In the genomic region with DNA sequence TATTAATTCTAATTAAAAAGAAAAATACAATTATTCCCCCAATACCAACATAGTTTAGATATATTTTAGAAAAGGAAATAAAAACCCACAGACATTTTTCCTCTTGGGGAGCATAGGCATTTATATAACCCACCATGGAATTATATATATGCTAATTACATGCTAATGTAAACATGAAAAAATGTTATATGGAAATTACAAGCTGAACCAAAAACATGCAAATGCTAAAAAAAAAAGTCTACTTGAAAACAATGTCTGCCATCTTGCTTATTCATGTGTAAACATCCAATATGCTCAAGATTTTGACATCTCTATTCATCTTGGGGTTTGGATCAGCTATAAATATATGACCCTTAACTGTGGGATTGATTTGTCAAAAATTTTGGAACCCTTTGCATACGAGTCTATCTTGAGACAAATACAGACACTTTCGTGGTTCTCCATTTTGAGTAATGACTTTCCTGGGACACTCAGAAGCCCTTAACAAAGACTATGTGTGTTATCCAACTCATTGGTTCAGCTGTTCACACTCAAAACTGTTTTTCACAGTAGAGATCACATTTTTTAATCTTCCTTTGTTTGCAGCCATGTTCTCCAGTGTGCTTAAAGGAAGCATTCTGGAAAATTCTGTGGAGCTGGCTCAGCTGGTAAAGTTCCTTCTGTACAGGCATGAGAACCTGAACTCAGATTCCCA, we compare ENCODE assay signal across 10 mouse cellular contexts.
"Had no signal": no experiment of that assay in that cellular context is flagged by ENCODE, and none has a peak within 500 bp of the region (broad histone marks: within the 10 kb centered on the region; RNA-seq: fewer than 3 reads in every experiment).

No protein-coding gene starts in this region.

- H3K4me3 ChIP-seq: limb, embryonic 10.5 days; liver, embryonic 15.5 days had no signal

- H3K36me3 ChIP-seq: limb, embryonic 10.5 days; liver, embryonic 15.5 days had no signal

- H3K27ac ChIP-seq: limb, embryonic 10.5 days; liver, embryonic 15.5 days; stomach, postnatal 0 days had no signal

- H3K4me2 ChIP-seq: liver, embryonic 11.5 days; liver, embryonic 15.5 days had no signal

- ATAC-seq: lung, postnatal 0 days had no signal

- H3K27me3 ChIP-seq: liver, embryonic 15.5 days had no signal

- H3K9me3 ChIP-seq: limb, embryonic 10.5 days; liver, embryonic 15.5 days had no signal

- H3K4me1 ChIP-seq: limb, embryonic 10.5 days; liver, embryonic 15.5 days had no signal

- DNase-seq: kidney, adult 2 months; kidney, postnatal 25 days; lung, adult 2 months; lung, postnatal 36 days; midbrain, embryonic 14.5 days had no signal

- H3K9ac ChIP-seq: liver, embryonic 15.5 days had no signal
